Mouse (Mus musculus): Measurements from ENCODE around the gene Sapcd2. TPM values are rescaled to one million over a fixed set of nuclear protein-coding genes. Genes with fewer than 3 reads are reported as not detected.
A peak's percentile ranks its signal among the peaks of the same experiment; 100 is the strongest.

The Sapcd2 gene
- total and polyA plus RNA-seq, 2 experiments from 2014 or later, result 12.7 to 18.9 TPM

GRCm38 (mm10) chr2:25333569-25333968 is 38.6 kb upstream of the Sapcd2 start:
- TF ChIP-seq CTCF (IDR thresholded peaks at IDR 0.05), result no peak
- H3K9ac ChIP-seq (replicated peaks; ENCODE audit: low read length, poor library complexity, severe bottlenecking), result peak overlapping the region; percentile 84
- peaks cover 7% of the 10 kb centered on the region; the same call in 1 of the 2 replicates for H3K4me1 ChIP-seq (ENCODE audit: insufficient read depth, low read length)
- no peaks in the 10 kb centered on the region for H3K9me3 ChIP-seq (ENCODE audit: low read length)
- peak overlapping the region; percentile 90 for H3K4me3 ChIP-seq (ENCODE audit: low read depth, low read length)
- peaks cover 38% of the 10 kb centered on the region for H3K36me3 ChIP-seq (ENCODE audit: insufficient read depth, low read length)
- no peaks in the 10 kb centered on the region for H3K27me3 ChIP-seq (ENCODE audit: insufficient read depth, low read length)
- ATAC-seq (ENCODE audit: low FRiP score) (no peak), DNase-seq (ENCODE audit: low spot score) (no peak)
- H3K4me2 ChIP-seq (ENCODE audit: low read depth, low read length, poor library complexity, severe bottlenecking), result peak overlapping the region; percentile 87
- no peak overlapping the region for H3K27ac ChIP-seq (ENCODE audit: low read depth, low read length)
- 91% methylated on average over 2 of the region's 2 CpGs for WGBS

- DNase-seq (ENCODE audit: low spot score) (no peak), ATAC-seq (ENCODE audit: low FRiP score) (no peak)
- 97% methylated on average over 6 of the region's 6 CpGs for WGBS
- Histone ChIP-seq H3K4me1 (ENCODE audit: insufficient read depth, low read length) (peaks cover 5% of the 10 kb centered on the region; the same call in 1 of the 2 replicates), H3K27ac (ENCODE audit: low read depth, low read length) (no peak overlapping the region), H3K27me3 (ENCODE audit: insufficient read depth, low read length) (no peaks in the 10 kb centered on the region), H3K4me2 (ENCODE audit: low read depth, low read length, poor library complexity, severe bottlenecking) (no peak overlapping the region), H3K4me3 (ENCODE audit: low read depth, low read length) (no peak overlapping the region), H3K36me3 (ENCODE audit: insufficient read depth, low read length) (peaks cover 63% of the 10 kb centered on the region), H3K9ac (replicated peaks; ENCODE audit: low read length, poor library complexity, severe bottlenecking) (no peak overlapping the region), H3K9me3 (ENCODE audit: low read length) (no peaks in the 10 kb centered on the region)
- no peak for TF ChIP-seq CTCF (IDR thresholded peaks at IDR 0.05)
These were observed 33.8 kb upstream of the Sapcd2 start for GRCm38 (mm10) chr2:25338303-25338702.

- Histone ChIP-seq H3K27me3 (ENCODE audit: insufficient read depth, low read length) (no peaks in the 10 kb centered on the region), H3K27ac (ENCODE audit: low read depth, low read length) (no peak overlapping the region), H3K9ac (replicated peaks; ENCODE audit: low read length, poor library complexity, severe bottlenecking) (no peak overlapping the region), H3K9me3 (ENCODE audit: low read length) (no peaks in the 10 kb centered on the region), H3K4me2 (ENCODE audit: low read depth, low read length, poor library complexity, severe bottlenecking) (no peak overlapping the region), H3K4me3 (ENCODE audit: low read depth, low read length) (no peak overlapping the region), H3K36me3 (ENCODE audit: insufficient read depth, low read length) (peaks cover 81% of the 10 kb centered on the region), H3K4me1 (ENCODE audit: insufficient read depth, low read length) (no peaks in the 10 kb centered on the region)
- 91% methylated on average over 7 of the region's 7 CpGs for WGBS
- ATAC-seq (ENCODE audit: low FRiP score) (no peak), DNase-seq (ENCODE audit: low spot score) (no peak)
- no peak for TF ChIP-seq CTCF (IDR thresholded peaks at IDR 0.05)
These were observed 24.0 kb upstream of the Sapcd2 start for GRCm38 (mm10) chr2:25348162-25348561.

- WGBS, result 94% methylated on average over 4 of the region's 4 CpGs
- H3K4me1 ChIP-seq (ENCODE audit: insufficient read depth, low read length), result no peaks in the 10 kb centered on the region
- no peak for DNase-seq (ENCODE audit: low spot score)
- H3K4me2 ChIP-seq (ENCODE audit: low read depth, low read length, poor library complexity, severe bottlenecking), result no peak overlapping the region
- no peak for TF ChIP-seq CTCF (IDR thresholded peaks at IDR 0.05)
- H3K4me3 ChIP-seq (ENCODE audit: low read depth, low read length), result no peak overlapping the region
- peaks cover 73% of the 10 kb centered on the region for H3K36me3 ChIP-seq (ENCODE audit: insufficient read depth, low read length)
- no peak overlapping the region for H3K27ac ChIP-seq (ENCODE audit: low read depth, low read length)
- H3K9me3 ChIP-seq (ENCODE audit: low read length), result no peaks in the 10 kb centered on the region
- no peak for ATAC-seq (ENCODE audit: low FRiP score)
- no peaks in the 10 kb centered on the region for H3K27me3 ChIP-seq (ENCODE audit: insufficient read depth, low read length)
- no peak overlapping the region for H3K9ac ChIP-seq (replicated peaks; ENCODE audit: low read length, poor library complexity, severe bottlenecking)
These were observed 22.6 kb upstream of the Sapcd2 start for GRCm38 (mm10) chr2:25349499-25349898.

- 98% methylated on average over 3 of the region's 3 CpGs for WGBS
- Histone ChIP-seq H3K27me3 (ENCODE audit: insufficient read depth, low read length) (no peaks in the 10 kb centered on the region), H3K4me2 (ENCODE audit: low read depth, low read length, poor library complexity, severe bottlenecking) (no peak overlapping the region), H3K4me3 (ENCODE audit: low read depth, low read length) (no peak overlapping the region), H3K9me3 (ENCODE audit: low read length) (no peaks in the 10 kb centered on the region), H3K4me1 (ENCODE audit: insufficient read depth, low read length) (peaks cover 9% of the 10 kb centered on the region; the same call in 1 of the 2 replicates), H3K9ac (replicated peaks; ENCODE audit: low read length, poor library complexity, severe bottlenecking) (no peak overlapping the region), H3K27ac (ENCODE audit: low read depth, low read length) (no peak overlapping the region), H3K36me3 (ENCODE audit: insufficient read depth, low read length) (peaks cover 63% of the 10 kb centered on the region)
- ATAC-seq (ENCODE audit: low FRiP score), result no peak
- TF ChIP-seq CTCF (IDR thresholded peaks at IDR 0.05), result no peak
- DNase-seq (ENCODE audit: low spot score), result no peak
These were observed 21.4 kb upstream of the Sapcd2 start for GRCm38 (mm10) chr2:25350701-25351100.

GRCm38 (mm10) chr2:25354211-25354610 is 17.9 kb upstream of the Sapcd2 start:
- WGBS, result 89% methylated on average over 6 of the region's 6 CpGs
- no peak overlapping the region for H3K27ac ChIP-seq (ENCODE audit: low read depth, low read length)
- DNase-seq (ENCODE audit: low spot score), result no peak
- no peak overlapping the region for H3K9ac ChIP-seq (replicated peaks; ENCODE audit: low read length, poor library complexity, severe bottlenecking)
- H3K4me1 ChIP-seq (ENCODE audit: insufficient read depth, low read length), result peaks cover 14% of the 10 kb centered on the region; the same call in 1 of the 2 replicates
- H3K4me3 ChIP-seq (ENCODE audit: low read depth, low read length), result no peak overlapping the region
- no peaks in the 10 kb centered on the region for H3K9me3 ChIP-seq (ENCODE audit: low read length)
- H3K27me3 ChIP-seq (ENCODE audit: insufficient read depth, low read length), result no peaks in the 10 kb centered on the region
- no peak overlapping the region for H3K4me2 ChIP-seq (ENCODE audit: low read depth, low read length, poor library complexity, severe bottlenecking)
- H3K36me3 ChIP-seq (ENCODE audit: insufficient read depth, low read length), result peaks cover 33% of the 10 kb centered on the region
- TF ChIP-seq CTCF (IDR thresholded peaks at IDR 0.05), result no peak
- no peak for ATAC-seq (ENCODE audit: low FRiP score)

Measured in midbrain, postnatal 0 days (tissue).